Mouse (Mus musculus) hindbrain, postnatal 0 days (tissue): Measurements from ENCODE around the gene Tbc1d30. TPM values are rescaled to one million over a fixed set of nuclear protein-coding genes. Genes with fewer than 3 reads are reported as not detected.

ENCODE experiments used
- ATAC-seq: fragments of 200-750 bp; cut with Nextera tagmentation; 2 replicates; pipeline ENCODE4 v1.8.0; 2017; ENCODE audit warnings: mild to moderate bottlenecking, moderate TSS enrichment, moderate library complexity
- DNase-seq: peaks from one replicate; pipeline ENCODE4 v3.0.0-alpha.2; 2015; ENCODE audit warnings: low spot score
- H3K27ac ChIP-seq: fragments of 300-500 bp; sonication (generic); 2 replicates; pipeline ENCODE4 v1.5.1; 2014; ENCODE audit warnings: mild to moderate bottlenecking
- H3K27me3 ChIP-seq: fragments of 300-500 bp; sonication (generic); 2 replicates; pipeline ENCODE4 v1.6.1; 2014; ENCODE audit warnings: low read length, mixed read lengths; ENCODE audit not compliant: insufficient read depth
- H3K36me3 ChIP-seq: fragments of 300-500 bp; sonication (generic); 2 replicates; pipeline ENCODE4 v1.6.1; 2014; ENCODE audit warnings: low read length, mixed read lengths; ENCODE audit not compliant: insufficient read depth
- H3K4me1 ChIP-seq: fragments of 300-500 bp; sonication (generic); 2 replicates; pipeline ENCODE4 v1.6.1; 2014; ENCODE audit warnings: antibody characterized with exemption, low read length, mixed read lengths; ENCODE audit not compliant: insufficient read depth
- H3K4me2 ChIP-seq: fragments of 300-500 bp; sonication (generic); 2 replicates; pipeline ENCODE4 v1.6.1; 2014; ENCODE audit warnings: low read depth, mild to moderate bottlenecking, low read length, moderate library complexity, mixed read lengths
- H3K4me3 ChIP-seq: fragments of 300-500 bp; sonication (generic); 2 replicates; pipeline ENCODE4 v1.5.1; 2014; ENCODE audit warnings: low read length
- H3K9ac ChIP-seq: fragments of 300-500 bp; sonication (generic); replicated peaks from 2 replicates; pipeline ENCODE4 v1.6.1; 2014; ENCODE audit warnings: mild to moderate bottlenecking, low read length, moderate library complexity, mixed read lengths
- H3K9me3 ChIP-seq: fragments of 300-500 bp; sonication (generic); 2 replicates; pipeline ENCODE4 v1.6.1; 2016; ENCODE audit warnings: low read length, mixed read lengths
- CTCF ChIP-seq: IDR thresholded peaks from 2 replicates; pipeline ENCODE4 v1.5.1; 2016; ENCODE audit warnings: antibody characterized with exemption, control low read depth, low read depth
- WGBS: fragments of 180-500 bp; shearing (Covaris S2); extraction: QIAGEN DNeasy Blood & Tissue Kit; methylation state at CpG from one replicate; pipeline ENCODE4 v1.1.7; 2014; 5-methylcytosine and 5-hydroxymethylcytosine counted together
- polyA plus RNA-seq: library from polyadenylated mRNA; unstranded; fragments of >200 nt; fragmentation: Nextera tagmentation; extraction: Ambion mirVana; gene quantifications from 2 replicates; pipeline ENCODE4 v1.2.1, GENCODE M21; 2015
- total RNA-seq: library from RNA; depleted of rRNA; stranded (reverse); fragments of >200 nt; gene quantifications from 2 replicates; pipeline ENCODE4 v1.2.3, GENCODE M21; 2014

Tbc1d30 gene
- total and polyA plus RNA-seq, 2 experiments from 2014 or later = 10.4 to 47.5 TPM

DNA sequence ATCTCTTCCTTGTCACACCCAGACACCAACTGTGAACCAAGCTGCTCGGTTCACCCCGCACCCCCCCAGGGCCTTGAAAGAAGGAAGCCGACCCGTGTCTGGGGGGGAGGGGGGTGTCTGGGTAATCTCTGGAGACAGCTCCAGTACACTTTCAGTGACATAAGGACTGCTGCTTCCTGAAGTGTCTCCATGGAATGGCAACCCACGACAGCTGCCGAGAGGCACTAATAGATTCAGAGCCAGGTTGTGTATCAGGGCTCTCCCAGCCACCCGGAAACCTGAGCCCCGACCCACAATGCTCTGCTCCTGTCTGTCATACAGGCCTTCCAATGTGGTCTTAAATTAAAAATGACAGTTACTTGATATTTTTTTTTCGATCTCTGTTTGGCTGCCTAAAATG is 35.3 kb upstream of the Tbc1d30 start:
- DNase-seq (peak; percentile 28), ATAC-seq (0 out of 2 replicates have a peak, but pooled peaks have one; percentile 27)
- Histone ChIP-seq H3K27ac (no peak overlapping the region), H3K4me2 (no peak overlapping the region), H3K36me3 (peaks cover 75% of the 10 kb centered on the region), H3K9ac (no peak overlapping the region), H3K4me1 (no peaks in the 10 kb centered on the region), H3K27me3 (no peaks in the 10 kb centered on the region), H3K4me3 (no peak overlapping the region), H3K9me3 (no peaks in the 10 kb centered on the region)
- TF ChIP-seq CTCF = no peak
- WGBS = 62% methylated on average over 9 of the region's 9 CpGs

DNA sequence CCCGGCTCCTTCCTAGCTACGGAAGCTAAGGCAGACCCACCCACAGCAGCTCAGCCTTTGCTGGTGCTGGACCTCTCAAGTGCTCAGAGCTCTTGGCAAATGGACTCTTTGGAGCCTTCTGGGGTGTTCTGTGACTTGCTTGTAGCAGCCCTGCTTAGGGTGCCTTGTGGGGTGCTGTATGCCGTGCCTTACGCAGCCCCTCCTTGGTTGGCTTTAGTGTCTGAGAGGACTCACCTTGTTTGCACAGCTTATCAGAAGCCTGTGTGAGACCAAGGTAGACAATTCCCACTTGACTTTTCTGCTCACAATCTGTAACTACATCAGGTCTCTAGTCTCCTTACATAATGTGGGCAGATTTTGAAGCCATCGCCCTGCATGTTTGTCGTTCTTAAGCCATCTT is 34.6 kb upstream of the Tbc1d30 start:
- ATAC-seq (no peak), DNase-seq (no peak)
- Histone ChIP-seq H3K36me3 (peaks cover 75% of the 10 kb centered on the region), H3K27ac (no peak overlapping the region), H3K9me3 (no peaks in the 10 kb centered on the region), H3K9ac (no peak overlapping the region), H3K4me1 (no peaks in the 10 kb centered on the region), H3K4me3 (no peak overlapping the region), H3K4me2 (no peak overlapping the region), H3K27me3 (no peaks in the 10 kb centered on the region)
- TF ChIP-seq CTCF = no peak
- WGBS = 95% methylated on average over 6 of the region's 6 CpGs

DNA sequence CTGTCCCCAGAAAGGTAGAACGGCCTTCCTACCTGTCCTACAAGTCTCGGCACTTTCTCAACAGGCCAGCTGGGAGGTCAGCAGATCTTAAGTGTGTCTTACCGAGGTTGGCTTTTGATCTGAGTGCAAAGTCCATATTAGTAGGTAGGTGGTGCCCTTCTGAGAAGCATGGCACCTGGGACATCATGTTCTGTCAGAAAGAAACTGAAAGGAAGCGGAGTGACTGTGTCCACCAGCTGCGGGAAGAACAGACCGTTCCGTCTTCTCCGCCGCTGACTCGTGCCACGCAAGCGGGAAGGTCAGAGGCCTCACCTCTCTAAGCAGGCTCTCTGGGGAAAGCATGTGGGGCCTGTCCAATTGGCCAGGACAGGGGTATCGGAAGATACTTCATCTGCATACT is 33.6 kb upstream of the Tbc1d30 start:
- no peaks in the 10 kb centered on the region for H3K27me3 ChIP-seq
- H3K27ac ChIP-seq = no peak overlapping the region
- H3K4me2 ChIP-seq = no peak overlapping the region
- 92% methylated on average over 13 of the region's 13 CpGs for WGBS
- no peak for TF ChIP-seq CTCF
- no peak for DNase-seq
- no peaks in the 10 kb centered on the region for H3K9me3 ChIP-seq
- no peak overlapping the region for H3K9ac ChIP-seq
- no peak overlapping the region for H3K4me3 ChIP-seq
- peaks cover 73% of the 10 kb centered on the region for H3K36me3 ChIP-seq
- H3K4me1 ChIP-seq = no peaks in the 10 kb centered on the region
- ATAC-seq = no peak

DNA sequence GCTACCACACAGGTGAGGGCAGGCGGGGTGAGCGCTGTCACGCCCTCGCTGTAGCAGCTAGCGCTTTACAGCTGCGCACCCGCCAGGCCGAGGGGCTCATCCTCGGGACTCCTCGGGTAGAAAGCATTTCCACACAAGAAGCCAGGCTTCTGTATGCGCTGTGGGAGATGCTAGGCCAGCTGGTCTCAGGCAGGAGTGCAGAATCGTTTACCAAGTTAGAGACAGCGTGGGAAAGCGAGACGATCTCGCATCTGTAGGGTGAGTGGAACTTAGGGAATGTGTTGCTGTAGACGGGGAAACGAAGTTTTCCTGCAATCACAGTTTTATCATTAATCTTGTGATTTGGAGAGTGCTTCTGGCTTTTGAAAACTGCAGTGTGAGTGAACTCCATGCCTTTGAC is 30.2 kb upstream of the Tbc1d30 start:
- 97% methylated on average over 18 of the region's 18 CpGs for WGBS
- Histone ChIP-seq H3K4me3 (no peak overlapping the region), H3K27me3 (no peaks in the 10 kb centered on the region), H3K9ac (no peak overlapping the region), H3K27ac (no peak overlapping the region), H3K4me2 (no peak overlapping the region), H3K36me3 (peaks cover 72% of the 10 kb centered on the region), H3K9me3 (no peaks in the 10 kb centered on the region), H3K4me1 (no peaks in the 10 kb centered on the region)
- DNase-seq (no peak), ATAC-seq (no peak)
- no peak for TF ChIP-seq CTCF

DNA sequence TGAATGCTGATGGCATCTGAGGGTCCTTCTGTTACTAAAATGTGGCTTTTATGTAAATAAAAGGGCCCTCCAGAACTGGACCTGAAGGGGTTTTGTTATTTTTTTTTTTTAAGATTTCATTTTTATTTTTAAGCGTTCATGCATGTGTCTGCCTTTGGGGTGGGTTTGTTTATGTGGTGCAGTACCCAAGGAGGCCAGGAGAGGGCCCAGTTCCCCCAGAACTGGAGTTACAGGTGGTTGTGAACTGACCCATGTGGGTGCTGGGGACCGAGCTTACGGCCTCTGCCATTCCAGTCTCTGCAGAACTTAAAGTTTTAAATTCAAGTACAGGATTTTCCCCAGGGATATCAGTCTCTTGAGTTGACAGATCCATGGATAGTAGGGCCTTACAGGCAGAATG is 28.3 kb upstream of the Tbc1d30 start:
- 99% methylated on average over 3 of the region's 3 CpGs for WGBS
- Histone ChIP-seq H3K4me2 (no peak overlapping the region), H3K4me3 (no peak overlapping the region), H3K9ac (no peak overlapping the region), H3K27me3 (no peaks in the 10 kb centered on the region), H3K9me3 (no peaks in the 10 kb centered on the region), H3K36me3 (peaks cover 77% of the 10 kb centered on the region), H3K27ac (no peak overlapping the region), H3K4me1 (no peaks in the 10 kb centered on the region)
- no peak for DNase-seq
- peak; percentile 29 for TF ChIP-seq CTCF
- no peak for ATAC-seq

DNA sequence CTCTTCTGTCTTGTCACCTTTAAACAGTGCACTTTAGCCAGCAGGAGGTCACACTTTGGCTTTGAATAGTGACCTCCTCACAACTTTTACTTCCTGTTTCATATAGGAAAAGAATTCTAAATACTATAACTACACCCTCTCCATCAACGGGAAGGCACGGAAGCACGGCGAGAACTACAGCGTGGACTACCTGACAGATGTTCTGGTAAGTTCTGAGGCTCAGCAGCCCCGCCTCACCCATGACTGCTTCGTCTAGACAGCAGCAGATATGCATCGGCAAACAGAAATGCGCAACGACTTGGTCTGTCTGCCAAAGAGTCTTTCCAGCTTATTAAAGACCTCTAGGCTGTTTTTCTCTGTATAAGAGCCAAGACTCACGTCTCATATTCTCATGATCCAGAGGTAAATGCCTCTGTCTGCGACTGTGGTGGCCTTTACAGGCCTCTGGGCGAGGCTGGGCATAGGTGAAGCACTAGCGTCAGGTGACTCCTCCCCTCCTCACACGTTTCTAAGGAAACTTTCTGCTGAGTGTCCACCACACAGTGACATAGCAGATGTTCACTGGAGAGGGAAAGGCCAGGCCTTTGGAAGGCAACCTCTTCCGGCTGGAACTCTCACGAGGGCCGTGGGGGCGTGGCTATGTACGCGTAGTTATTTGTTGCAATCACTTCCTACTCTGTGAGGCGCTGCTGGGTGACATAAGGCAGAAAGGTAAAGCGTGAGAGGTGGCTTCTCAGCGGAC is 25.6 kb upstream of the Tbc1d30 start:
- H3K27ac ChIP-seq = no peak overlapping the region
- TF ChIP-seq CTCF = no peak
- H3K9ac ChIP-seq = no peak overlapping the region
- no peak overlapping the region for H3K4me3 ChIP-seq
- H3K9me3 ChIP-seq = no peaks in the 10 kb centered on the region
- H3K4me2 ChIP-seq = no peak overlapping the region
- no peaks in the 10 kb centered on the region for H3K27me3 ChIP-seq
- H3K4me1 ChIP-seq = no peaks in the 10 kb centered on the region
- 91% methylated on average over 24 of the region's 24 CpGs for WGBS
- peaks cover 66% of the 10 kb centered on the region for H3K36me3 ChIP-seq
- DNase-seq (no peak), ATAC-seq (no peak)
